ENCODE assay signal across 8 mouse cellular contexts in the genomic region with DNA sequence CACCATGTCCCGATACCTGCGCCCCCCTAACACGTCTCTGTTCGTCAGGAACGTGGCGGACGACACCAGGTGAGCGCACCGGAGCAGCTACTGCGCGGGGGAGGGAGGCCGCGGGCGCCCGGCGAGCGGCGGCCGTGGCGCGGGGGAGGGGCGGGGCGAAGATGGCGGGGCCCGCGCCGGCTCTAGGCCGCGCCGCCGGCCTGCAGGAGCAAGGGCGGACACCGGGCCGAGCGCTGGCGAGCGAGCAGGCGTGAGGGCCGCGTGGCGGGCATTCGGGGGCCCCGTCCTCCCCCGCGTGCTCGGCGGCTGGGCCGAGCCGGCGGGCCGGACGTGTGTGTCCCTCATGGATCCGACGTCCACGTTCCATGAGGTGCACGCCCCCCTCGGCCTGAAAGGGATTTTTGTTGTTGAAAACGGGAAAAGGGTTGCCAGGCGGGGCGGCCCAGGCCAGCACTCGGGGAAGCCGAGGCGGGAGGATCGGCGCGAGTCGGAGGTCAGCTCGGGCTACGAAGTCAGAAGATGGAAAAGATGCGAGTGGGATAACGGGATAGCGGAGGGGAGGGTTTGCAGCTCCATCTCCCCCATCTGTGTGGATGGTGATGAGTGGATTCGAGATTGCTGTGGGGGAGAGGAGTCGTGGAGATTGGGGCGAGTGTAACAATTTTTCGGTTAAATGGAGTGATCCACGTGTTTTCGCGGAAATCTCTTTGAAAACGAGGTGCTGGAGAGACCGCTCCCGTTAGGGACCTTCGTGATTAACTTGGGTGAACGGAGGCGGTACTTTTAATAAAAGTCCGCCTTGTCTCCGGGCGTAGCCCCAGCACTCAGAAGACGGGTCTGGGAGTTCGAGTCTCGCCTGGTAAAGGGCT. TPM values are rescaled to one million over a fixed set of nuclear protein-coding genes. Genes with fewer than 3 reads are reported as not detected.
DNase-seq lines count a peak whose midpoint lies in the region; ATAC-seq and TF ChIP-seq lines count a peak whose summit lies in the region.

No protein-coding gene starts in this region.

- H3K27me3 ChIP-seq in kidney, adult 2 months (replicated peaks; ENCODE audit: control insufficient read depth, insufficient read depth, low read length): no peaks in the 10 kb centered on the region
- H3K27me3 ChIP-seq in liver, embryonic 11.5 days (replicated peaks; ENCODE audit: control insufficient read depth, insufficient read depth, low read length): no peaks in the 10 kb centered on the region
- H3K27me3 ChIP-seq in testis, adult 2 months (ENCODE audit: control insufficient read depth, insufficient read depth, low read length): no peaks in the 10 kb centered on the region

- no peaks in the 10 kb centered on the region for H3K36me3 ChIP-seq in kidney, adult 2 months (ENCODE audit: control insufficient read depth, insufficient read depth, low read length)
- H3K36me3 ChIP-seq in liver, embryonic 11.5 days (ENCODE audit: control insufficient read depth, insufficient read depth, low read length): peaks cover 3% of the 10 kb centered on the region; the same call in 1 of the 2 replicates
- H3K36me3 ChIP-seq in testis, adult 2 months (ENCODE audit: control insufficient read depth, insufficient read depth, low read length): 0 out of 2 replicates have a peak, but pooled peaks cover 1% of the 10 kb centered on the region

- WGBS in kidney, adult 2 months: under 1% methylated on average over 87 of the region's 91 CpGs
- under 1% methylated on average over 87 of the region's 91 CpGs for WGBS in liver, embryonic 11.5 days

- H3K9ac ChIP-seq in liver, embryonic 11.5 days (ENCODE audit: low read depth, low read length): peak overlapping the region; percentile 95

- peak; percentile 29 for ATAC-seq in granulocyte monocyte progenitor cell, adult 5-6 weeks (replicated peaks; ENCODE audit: poor library complexity, severe bottlenecking)
- ATAC-seq in liver, embryonic 11.5 days (replicated peaks; ENCODE audit: low FRiP score): peak; percentile 70
- 0 out of 2 replicates have a peak, but pooled peaks have one; percentile 12 for ATAC-seq in monocyte, adult 5-6 weeks (replicated peaks; ENCODE audit: insufficient number of reproducible peaks, low FRiP score, low TSS enrichment, poor library complexity, severe bottlenecking)

- DNase-seq in thymus, adult 18-20 months: peak; percentile 40 to 55
- no peak for DNase-seq in thymus, postnatal 0 days (ENCODE audit: low spot score)
- peak; percentile 84 for DNase-seq in embryo, embryonic 11 days
- peak; percentile 70 for DNase-seq in kidney, adult 2 months
- peak; percentile 82 for DNase-seq in liver, embryonic 11.5 days (ENCODE audit: low spot score)

- peak overlapping the region; percentile 59 for H3K4me3 ChIP-seq in kidney, adult 2 months (ENCODE audit: insufficient read depth, low read depth, low read length)
- H3K4me3 ChIP-seq in liver, embryonic 11.5 days (ENCODE audit: low read depth, low read length): peak overlapping the region; percentile 99
- peak overlapping the region; percentile 100 for H3K4me3 ChIP-seq in testis, adult 2 months (ENCODE audit: control insufficient read depth, low read depth, low read length)

- no peaks in the 10 kb centered on the region for H3K9me3 ChIP-seq in liver, embryonic 11.5 days (ENCODE audit: control insufficient read depth, low read length)

- H3K4me2 ChIP-seq in liver, embryonic 11.5 days: peak overlapping the region; percentile 92

- TF ChIP-seq POLR2A in kidney, adult 2 months (IDR thresholded peaks at IDR 0.05; ENCODE audit: low read depth, low read length): no peak
- no peak; the same call in 1 of the 2 replicates for TF ChIP-seq POLR2A in testis, adult 2 months (IDR thresholded peaks at IDR 0.05; ENCODE audit: control insufficient read depth, low read depth, low read length)

- peak overlapping the region; percentile 72 for H3K27ac ChIP-seq in kidney, adult 2 months (ENCODE audit: insufficient read depth, low read depth, low read length)
- H3K27ac ChIP-seq in liver, embryonic 11.5 days (ENCODE audit: low read depth, low read length): peak overlapping the region; percentile 97
- H3K27ac ChIP-seq in testis, adult 2 months (ENCODE audit: control insufficient read depth, insufficient read depth, low read depth, low read length): peak overlapping the region; percentile 100

- no peak for TF ChIP-seq CTCF in kidney, adult 2 months (conservative IDR thresholded peaks at IDR 0.05; ENCODE audit: insufficient read depth, insufficient read length, low read depth, low read length)
- TF ChIP-seq CTCF in testis, adult 2 months (IDR thresholded peaks at IDR 0.05; ENCODE audit: control insufficient read depth, insufficient read depth, insufficient replicate concordance, low read depth, low read length): no peak

- peaks cover 28% of the 10 kb centered on the region for H3K4me1 ChIP-seq in kidney, adult 2 months (ENCODE audit: control insufficient read depth, insufficient read depth, low read length)
- peaks cover 48% of the 10 kb centered on the region for H3K4me1 ChIP-seq in liver, embryonic 11.5 days (replicated peaks; ENCODE audit: control insufficient read depth, insufficient read depth, low read length)
- H3K4me1 ChIP-seq in testis, adult 2 months (ENCODE audit: control insufficient read depth, insufficient read depth, low read length): peaks cover 17% of the 10 kb centered on the region

RNA-seq across cellular contexts. Expression of gene Srsf10, which starts 0.9 kb away (rescaled TPM):
- 276 TPM in 2 replicates for polyA plus RNA-seq in thymus, postnatal 0 days (2015; fragmentation: Nextera tagmentation; extraction: Ambion mirVana)
- total RNA-seq in granulocyte monocyte progenitor cell, adult 5-6 weeks (2014; fragmentation: Nextera tagmentation): 140 TPM in 2 replicates
- 191 and 201 TPM in 2 replicates for total RNA-seq in granulocyte monocyte progenitor cell, adult 5-6 weeks (2017)
- polyA plus RNA-seq in kidney, adult 2 months (2012; rRNA removed): 43.4 TPM in 2 replicates
- polyA plus RNA-seq in liver, embryonic 11.5 days (2014; fragmentation: Nextera tagmentation; extraction: Ambion mirVana): 233 and 249 TPM in 2 replicates
- total RNA-seq in monocyte, adult 5-6 weeks (2017): 233 to 426 TPM (median 303 TPM) in 3 replicates
- polyA plus RNA-seq in testis, adult 2 months (2012; rRNA removed): 72.8 and 76.8 TPM in 2 replicates

RNA-seq across cellular contexts. Expression of gene Pnrc2, which starts 17.2 kb away (rescaled TPM):
- 217 and 229 TPM in 2 replicates for polyA plus RNA-seq in thymus, postnatal 0 days (2015; fragmentation: Nextera tagmentation; extraction: Ambion mirVana)
- total RNA-seq in granulocyte monocyte progenitor cell, adult 5-6 weeks (2014; fragmentation: Nextera tagmentation): 65.4 and 67.9 TPM in 2 replicates
- 159 and 192 TPM in 2 replicates for total RNA-seq in granulocyte monocyte progenitor cell, adult 5-6 weeks (2017)
- polyA plus RNA-seq in kidney, adult 2 months (2012; rRNA removed): 17.7 and 23.3 TPM in 2 replicates
- polyA plus RNA-seq in liver, embryonic 11.5 days (2014; fragmentation: Nextera tagmentation; extraction: Ambion mirVana): 133 and 147 TPM in 2 replicates
- 342 to 380 TPM (median 364 TPM) in 3 replicates for total RNA-seq in monocyte, adult 5-6 weeks (2017)
- polyA plus RNA-seq in testis, adult 2 months (2012; rRNA removed): 6.4 and 7.4 TPM in 2 replicates

RNA-seq across cellular contexts. Expression of gene Cnr2, which starts 38.7 kb away (rescaled TPM):
- 5.5 and 5.8 TPM in 2 replicates for polyA plus RNA-seq in thymus, postnatal 0 days (2015; fragmentation: Nextera tagmentation; extraction: Ambion mirVana)
- 4.5 and 6.0 TPM in 2 replicates for total RNA-seq in granulocyte monocyte progenitor cell, adult 5-6 weeks (2014; fragmentation: Nextera tagmentation)
- 4.0 and 5.1 TPM in 2 replicates for total RNA-seq in granulocyte monocyte progenitor cell, adult 5-6 weeks (2017)
- 2.7 and 4.1 TPM in 2 replicates for polyA plus RNA-seq in kidney, adult 2 months (2012; rRNA removed)
- 6.3 and 7.1 TPM in 2 replicates for polyA plus RNA-seq in liver, embryonic 11.5 days (2014; fragmentation: Nextera tagmentation; extraction: Ambion mirVana)
- 12.0 to 23.7 TPM (median 19.9 TPM) in 3 replicates for total RNA-seq in monocyte, adult 5-6 weeks (2017)
- 0.38 and 0.51 TPM in 2 replicates for polyA plus RNA-seq in testis, adult 2 months (2012; rRNA removed)

Comparison
In these comparisons a context has a peak if more than half of its experiments do, and no peak if none do; other contexts are left out.
1. ATAC-seq: peak in every context shown above with its lines; median percentile 70 in liver, embryonic 11.5 days; 29 in granulocyte monocyte progenitor cell, adult 5-6 weeks; 12 in monocyte, adult 5-6 weeks.